In the genomic region with DNA sequence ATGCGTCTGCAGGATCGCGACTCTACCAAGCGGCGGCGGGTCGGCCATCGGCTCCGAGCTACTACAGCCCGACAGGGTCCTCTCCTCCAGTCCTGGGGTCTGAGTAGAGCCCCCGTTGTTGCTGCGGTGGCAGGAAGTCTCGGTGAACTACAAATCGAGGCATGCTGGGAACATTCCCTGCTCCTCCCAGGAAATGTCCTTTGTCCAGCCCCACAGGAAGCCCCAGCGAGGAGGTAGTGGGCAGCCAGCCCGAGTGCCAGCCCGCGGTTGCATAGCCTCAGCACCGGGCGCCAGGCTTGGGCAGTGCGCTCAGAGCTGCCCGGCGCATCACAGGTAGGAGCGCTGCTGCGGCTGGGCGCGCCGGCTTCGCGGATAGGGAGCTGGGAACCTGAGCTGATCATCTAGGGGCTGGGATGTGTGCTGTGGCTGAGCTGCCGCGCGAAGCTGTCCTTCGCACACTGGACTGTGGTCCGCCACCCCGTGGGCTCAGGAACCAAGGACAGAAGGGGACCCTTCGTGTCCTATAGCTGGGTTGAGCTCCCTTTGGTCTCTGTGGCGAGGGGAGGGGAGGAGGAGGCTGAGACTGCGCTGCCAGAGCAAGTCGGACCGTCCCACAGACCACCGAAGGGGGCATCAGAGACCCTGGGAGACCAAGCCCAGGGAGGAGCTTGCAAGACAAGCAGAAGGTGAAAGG, we compare ENCODE assay signal across 8 mouse cellular contexts. TPM values are rescaled to one million over a fixed set of nuclear protein-coding genes. Genes with fewer than 3 reads are reported as not detected.
A peak's percentile ranks its signal among the peaks of the same experiment; 100 is the strongest.
DNase-seq lines count a peak whose midpoint lies in the region; ATAC-seq and TF ChIP-seq lines count a peak whose summit lies in the region.

A gene (plus strand): TSS at position 216 of the 694 bp plus-strand sequence.

- 0 out of 2 replicates have a peak within 1 kb of the TSS, but pooled peaks have one; percentile 11 for H3K27ac ChIP-seq in brown adipose tissue, adult 24 weeks (replicated peaks; ENCODE audit: low read depth, low read length)
- peak within 1 kb of the TSS; percentile 83 for H3K27ac ChIP-seq in forebrain, embryonic 14.5 days (ENCODE audit: low read depth, low read length)
- peak within 1 kb of the TSS; percentile 74 for H3K27ac ChIP-seq in heart, embryonic 16.5 days (ENCODE audit: low read length)
- H3K27ac ChIP-seq in liver, embryonic 12.5 days: no peak within 1 kb of the TSS

- H3K79me3 ChIP-seq in C2C12 (ENCODE audit: low read depth): peaks cover 43% of the 10 kb centered on the region

- H3K79me2 ChIP-seq in C2C12 (ENCODE audit: control insufficient read depth, insufficient read depth): peaks cover 56% of the 10 kb centered on the region

- H3K27me3 ChIP-seq in C2C12 (ENCODE audit: control insufficient read depth, insufficient read depth, insufficient read length): no peaks in the 10 kb centered on the region
- H3K27me3 ChIP-seq in forebrain, embryonic 14.5 days (replicated peaks; ENCODE audit: control insufficient read depth, insufficient read depth, low read length): no peaks in the 10 kb centered on the region
- no peaks in the 10 kb centered on the region for H3K27me3 ChIP-seq in heart, embryonic 16.5 days (ENCODE audit: control insufficient read depth, insufficient read depth, low read length)
- peaks cover 41% of the 10 kb centered on the region for H3K27me3 ChIP-seq in liver, embryonic 12.5 days (replicated peaks)

- peak within 1 kb of the TSS; percentile 64 for H3K4me3 ChIP-seq in C2C12 (ENCODE audit: insufficient read depth, poor library complexity, severe bottlenecking)
- peak within 1 kb of the TSS; percentile 80 for H3K4me3 ChIP-seq in brown adipose tissue, adult 24 weeks (ENCODE audit: insufficient read depth, low read depth, low read length)
- H3K4me3 ChIP-seq in forebrain, embryonic 14.5 days (ENCODE audit: low read depth, low read length): peak within 1 kb of the TSS; percentile 84
- peak within 1 kb of the TSS; percentile 71 for H3K4me3 ChIP-seq in heart, embryonic 16.5 days (ENCODE audit: low read length)
- H3K4me3 ChIP-seq in liver, embryonic 12.5 days: peak within 1 kb of the TSS; percentile 57

- H3K4me1 ChIP-seq in brown adipose tissue, adult 24 weeks (ENCODE audit: control insufficient read depth, insufficient read depth, insufficient read length, low read length): peaks cover 3% of the 10 kb centered on the region
- peaks cover 12% of the 10 kb centered on the region; the same call in 1 of the 2 replicates for H3K4me1 ChIP-seq in forebrain, embryonic 14.5 days (ENCODE audit: control insufficient read depth, insufficient read depth, low read length)
- H3K4me1 ChIP-seq in heart, embryonic 16.5 days (ENCODE audit: control insufficient read depth, insufficient read depth, low read length): peaks cover 24% of the 10 kb centered on the region
- H3K4me1 ChIP-seq in liver, embryonic 12.5 days: no peaks in the 10 kb centered on the region

- H3K36me3 ChIP-seq in C2C12 (ENCODE audit: control insufficient read depth, insufficient read depth): no peaks in the 10 kb centered on the region
- H3K36me3 ChIP-seq in forebrain, embryonic 14.5 days (ENCODE audit: control insufficient read depth, insufficient read depth, low read length): no peaks in the 10 kb centered on the region
- H3K36me3 ChIP-seq in heart, embryonic 16.5 days (ENCODE audit: control insufficient read depth, insufficient read depth): no peaks in the 10 kb centered on the region
- H3K36me3 ChIP-seq in liver, embryonic 12.5 days: no peaks in the 10 kb centered on the region

- peak within 1 kb of the TSS; percentile 95 for H3K9ac ChIP-seq in forebrain, embryonic 14.5 days (ENCODE audit: low read length)
- H3K9ac ChIP-seq in heart, embryonic 16.5 days (ENCODE audit: low read length): peak within 1 kb of the TSS; percentile 86
- H3K9ac ChIP-seq in liver, embryonic 12.5 days: peak within 1 kb of the TSS; percentile 66

- peak within 1 kb of the TSS; percentile 85 for H3ac ChIP-seq in C2C12 (ENCODE audit: control insufficient read depth, insufficient read length, low read depth)

- 0% methylated on average over 42 of the region's 42 CpGs for WGBS in forebrain, embryonic 14.5 days
- WGBS in heart, embryonic 16.5 days: under 1% methylated on average over 42 of the region's 42 CpGs
- 1% methylated on average over 42 of the region's 42 CpGs for WGBS in liver, embryonic 12.5 days (ENCODE audit: insufficient replicate concordance)

- TF ChIP-seq CTCF in C2C12 (IDR thresholded peaks at IDR 0.05; ENCODE audit: control insufficient read depth, insufficient read depth, insufficient read length): no peak

- H3K4me2 ChIP-seq in forebrain, embryonic 14.5 days (ENCODE audit: low read length): peak within 1 kb of the TSS; percentile 87
- H3K4me2 ChIP-seq in heart, embryonic 16.5 days (ENCODE audit: low read depth, low read length): peak within 1 kb of the TSS; percentile 96
- H3K4me2 ChIP-seq in liver, embryonic 12.5 days: peak within 1 kb of the TSS; percentile 58

- peak; percentile 93 for ATAC-seq in forebrain, embryonic 14.5 days
- ATAC-seq in heart, embryonic 16.5 days (replicated peaks; ENCODE audit: extremely low read depth, insufficient read depth, low FRiP score): peak; percentile 89
- ATAC-seq in liver, embryonic 12.5 days: peak; percentile 72

- H3K9me3 ChIP-seq in forebrain, embryonic 14.5 days (replicated peaks; ENCODE audit: control insufficient read depth, low read length): no peaks in the 10 kb centered on the region
- no peaks in the 10 kb centered on the region for H3K9me3 ChIP-seq in heart, embryonic 16.5 days (replicated peaks; ENCODE audit: control insufficient read depth, low read length)
- no peaks in the 10 kb centered on the region for H3K9me3 ChIP-seq in liver, embryonic 12.5 days (replicated peaks)

- peak; percentile 90 for DNase-seq in forebrain, embryonic 14.5 days (ENCODE audit: low spot score)
- DNase-seq in kidney, postnatal 25 days: peak; percentile 87 to 94
- DNase-seq in neural tube, embryonic 10.5 days (ENCODE audit: extremely low spot score, low spot score): peak; percentile 82
- DNase-seq in testis, postnatal 10 days (ENCODE audit: low spot score): peak; percentile 78

TF ChIP-seq in C2C12, 6 proteins besides CTCF, POLR2A, EP300 and RAD21:
- no peak for TF ChIP-seq MAX (IDR thresholded peaks at IDR 0.05)
- no peak for TF ChIP-seq CEBPB (IDR thresholded peaks at IDR 0.05; ENCODE audit: low read depth)
- TF ChIP-seq USF1 (IDR thresholded peaks at IDR 0.05; ENCODE audit: low read depth): no peak
- no peak for TF ChIP-seq FOSL1 (IDR thresholded peaks at IDR 0.05; ENCODE audit: insufficient read depth, low read length, poor library complexity, severe bottlenecking)
- no peak for TF ChIP-seq MYOG (IDR thresholded peaks at IDR 0.05; ENCODE audit: control insufficient read depth, extremely low read depth, insufficient read length)
- no peak for TF ChIP-seq MYOD1 (IDR thresholded peaks at IDR 0.05; ENCODE audit: control insufficient read depth, insufficient read length, low read depth)

RNA-seq across cellular contexts. Expression of the gene that starts here (rescaled TPM):
- 7.5 TPM for polyA plus RNA-seq in C2C12 (2012; fragmentation: generic; extraction: Trizol)
- 3.3 and 5.7 TPM in 2 replicates for polyA plus RNA-seq in brown adipose tissue, adult 24 weeks (2012; ENCODE audit: insufficient read depth, insufficient read length, missing spikeins)
- 16.0 and 17.3 TPM in 2 replicates for polyA plus RNA-seq in forebrain, embryonic 14.5 days (2014; fragmentation: Nextera tagmentation; extraction: Ambion mirVana)
- 9.3 and 9.8 TPM in 2 replicates for polyA plus RNA-seq in heart, embryonic 16.5 days (2015; fragmentation: Nextera tagmentation; extraction: Ambion mirVana)
- 3.9 TPM in 2 replicates for polyA plus RNA-seq in liver, embryonic 12.5 days (2016; fragmentation: Nextera tagmentation; extraction: Ambion mirVana)
